Mouse (Mus musculus) brain, embryonic 14.5 days (tissue): ENCODE data around the gene Arhgef3. TPM values are rescaled to one million over a fixed set of nuclear protein-coding genes. Genes with fewer than 3 reads are reported as not detected.

Experiments used
- DNase-seq: peaks from one replicate; pipeline ENCODE4 v3.0.0-alpha.2; 2011; ENCODE audit warnings: low read depth
- CTCF ChIP-seq: fragments of 200-500 bp; IDR thresholded peaks from 2 replicates; pipeline ENCODE4 v1.5.1; 2012; ENCODE audit warnings: inconsistent platforms, mild to moderate bottlenecking, moderate library complexity, borderline replicate concordance; ENCODE audit not compliant: insufficient read depth, insufficient read length; ENCODE audit errors: extremely low read depth
- POLR2A ChIP-seq: fragments of 200-500 bp; IDR thresholded peaks from 2 replicates; pipeline ENCODE4 v1.6.1; 2012; ENCODE audit warnings: mild to moderate bottlenecking, inconsistent platforms, borderline replicate concordance; ENCODE audit not compliant: poor library complexity, insufficient read depth, insufficient read length, severe bottlenecking; ENCODE audit errors: extremely low read depth
- polyA plus RNA-seq: library from polyadenylated mRNA; depleted of rRNA; stranded (reverse); fragments of >200 nt; gene quantifications from 2 replicates; pipeline ENCODE4 v1.2.3, GENCODE M21; 2012; rRNA removed

Arhgef3 gene
- 2.5 and 4.9 TPM in 2 replicates for polyA plus RNA-seq

DNA sequence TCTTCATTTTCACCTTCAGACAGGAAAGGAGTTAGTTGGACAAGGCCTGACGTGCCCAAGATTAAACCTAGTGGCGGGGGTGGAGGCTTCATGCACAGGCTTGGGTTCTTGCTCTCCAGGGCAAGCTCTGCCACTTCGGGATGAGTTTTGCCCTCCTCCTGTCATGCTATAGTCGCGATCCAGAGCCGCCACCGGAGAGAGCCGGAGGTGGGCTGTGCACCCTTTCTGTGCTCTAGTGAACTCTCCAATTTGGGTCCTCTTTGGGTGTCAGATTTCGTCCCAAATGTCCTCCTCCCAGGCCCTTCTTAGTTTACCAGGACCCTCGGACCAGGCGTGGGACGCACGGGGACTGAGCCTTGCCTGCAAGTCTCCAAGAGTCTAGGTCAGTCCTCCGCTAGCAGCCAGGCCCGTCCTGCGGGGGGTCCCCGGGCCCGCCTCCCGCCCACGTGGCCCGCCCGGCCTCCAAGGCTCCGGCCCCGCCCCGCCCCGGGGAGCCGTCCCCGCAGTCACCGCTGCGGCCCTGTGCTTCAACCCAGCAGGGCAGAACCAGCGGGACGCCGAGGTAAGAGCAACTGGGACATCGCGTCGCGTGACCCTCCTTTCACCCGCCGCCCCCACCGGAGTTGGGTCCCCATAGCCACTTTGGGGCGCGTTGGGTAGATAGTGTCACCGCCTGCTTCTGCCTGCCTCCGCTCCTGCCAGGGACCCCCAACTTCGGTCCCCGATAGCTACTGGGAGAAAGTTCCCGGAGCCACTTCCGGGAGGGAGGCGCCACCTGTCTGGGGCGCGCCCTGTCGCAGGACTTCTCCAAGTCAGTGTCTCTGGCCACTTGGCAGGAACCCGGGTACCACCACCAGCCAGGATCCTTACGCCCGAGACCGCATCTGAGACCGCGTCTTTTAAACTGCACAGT lies at the start of gene Arhgef3:
Gene Arhgef3 (plus strand): TSS at position 538 of the 913 bp plus-strand sequence.
- DNase-seq, result peak; percentile 43
- TF ChIP-seq POLR2A (no peak), CTCF (no peak)

- TF ChIP-seq POLR2A (no peak), CTCF (no peak)
- DNase-seq, result peak; percentile 73
Measured at GRCm38 (mm10) chr14:27066171-27066929, 48.3 kb upstream of the Arhgef3 start.

DNA sequence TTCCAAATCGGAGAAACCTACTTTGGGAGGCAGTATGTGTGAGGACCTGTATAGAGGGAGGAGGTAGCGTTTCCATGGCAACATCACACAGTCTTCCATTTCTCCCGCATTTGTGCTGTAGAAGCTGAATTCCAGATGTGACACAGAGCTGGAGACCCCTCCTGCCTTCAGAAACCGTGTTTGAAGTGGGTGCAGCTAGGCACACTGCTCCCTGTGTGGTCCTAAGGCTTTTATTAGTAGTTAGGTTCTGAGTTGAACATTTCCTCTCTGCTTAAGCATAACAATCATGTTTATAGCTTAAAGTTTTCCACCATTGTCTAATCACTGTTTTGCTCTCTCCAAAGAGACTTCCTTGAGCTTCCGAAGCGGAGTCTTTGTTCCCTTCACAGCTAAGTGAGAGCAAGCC lies 46.8 kb upstream of the Arhgef3 start:
- TF ChIP-seq CTCF (no peak), POLR2A (no peak)
- peak; percentile 82 for DNase-seq

GRCm38 (mm10) chr14:27069434-27070097 lies 45.1 kb upstream of the Arhgef3 start:
- peak; percentile 54 for DNase-seq
- TF ChIP-seq POLR2A, result no peak
- TF ChIP-seq CTCF, result no peak

- TF ChIP-seq CTCF (no peak), POLR2A (no peak)
- DNase-seq, result no peak
Measured at GRCm38 (mm10) chr14:27070128-27070527, 44.6 kb upstream of the Arhgef3 start.

DNA sequence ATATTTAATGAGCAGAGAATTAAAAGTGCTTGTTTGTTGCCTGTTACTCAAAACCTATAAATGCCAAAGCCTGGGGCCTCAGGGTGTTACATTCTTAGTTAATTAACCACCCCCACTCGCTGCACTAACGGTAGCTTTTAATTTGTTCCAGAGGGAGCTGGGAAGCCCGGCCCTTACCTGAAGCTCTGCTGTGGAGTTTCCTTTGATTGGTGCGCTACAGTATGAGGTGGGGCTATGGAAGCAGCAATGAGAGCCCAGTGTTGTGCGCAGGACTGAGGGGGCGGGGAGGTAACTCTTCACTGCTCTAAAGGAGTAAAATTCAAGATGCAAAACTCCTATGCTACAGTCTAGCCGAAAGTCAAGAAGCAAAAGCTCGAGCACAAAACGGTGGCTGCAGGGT lies 43.9 kb upstream of the Arhgef3 start:
- TF ChIP-seq POLR2A (no peak), CTCF (no peak)
- peak; percentile 59 for DNase-seq

GRCm38 (mm10) chr14:27071985-27072384 lies 42.7 kb upstream of the Arhgef3 start:
- TF ChIP-seq CTCF (no peak), POLR2A (no peak)
- DNase-seq, result no peak

GRCm38 (mm10) chr14:27075084-27075483 lies 39.6 kb upstream of the Arhgef3 start:
- DNase-seq, result no peak
- TF ChIP-seq CTCF, result no peak
- TF ChIP-seq POLR2A, result no peak

DNA sequence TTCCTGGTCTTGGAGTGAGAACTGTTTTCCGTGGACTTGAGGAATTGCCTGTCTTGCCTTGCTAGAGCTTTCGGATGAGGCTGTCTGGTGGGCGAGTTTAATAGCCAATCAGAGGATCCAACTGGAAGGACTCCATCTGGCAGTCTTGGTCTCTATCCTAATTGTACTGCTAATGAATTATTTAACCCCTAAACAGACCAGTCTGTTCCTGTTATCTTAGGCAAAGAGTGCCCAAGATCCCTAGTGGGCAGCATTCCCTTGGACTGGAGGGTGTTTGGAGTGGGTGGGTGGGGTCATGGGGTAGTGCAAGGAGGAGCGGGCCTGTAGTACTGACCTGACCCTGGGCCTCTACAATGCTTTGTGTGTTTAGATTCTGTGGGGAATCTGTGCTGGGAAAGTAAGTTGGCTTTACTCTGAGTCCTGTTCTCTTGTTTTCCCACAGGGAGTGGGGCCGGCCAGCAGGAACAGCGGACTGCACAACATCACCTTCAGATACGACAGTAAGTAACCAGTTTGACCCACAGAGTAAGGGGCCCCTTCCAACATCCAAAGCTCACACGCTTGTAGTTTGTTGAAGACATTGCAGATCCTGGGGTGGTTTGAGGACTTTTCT lies 38.7 kb upstream of the Arhgef3 start:
- DNase-seq, result peak; percentile 84
- TF ChIP-seq CTCF, result no peak
- TF ChIP-seq POLR2A, result no peak

- DNase-seq, result no peak
- TF ChIP-seq POLR2A, result no peak
- no peak for TF ChIP-seq CTCF
Measured at GRCm38 (mm10) chr14:27076522-27076920, 38.2 kb upstream of the Arhgef3 start.

DNA sequence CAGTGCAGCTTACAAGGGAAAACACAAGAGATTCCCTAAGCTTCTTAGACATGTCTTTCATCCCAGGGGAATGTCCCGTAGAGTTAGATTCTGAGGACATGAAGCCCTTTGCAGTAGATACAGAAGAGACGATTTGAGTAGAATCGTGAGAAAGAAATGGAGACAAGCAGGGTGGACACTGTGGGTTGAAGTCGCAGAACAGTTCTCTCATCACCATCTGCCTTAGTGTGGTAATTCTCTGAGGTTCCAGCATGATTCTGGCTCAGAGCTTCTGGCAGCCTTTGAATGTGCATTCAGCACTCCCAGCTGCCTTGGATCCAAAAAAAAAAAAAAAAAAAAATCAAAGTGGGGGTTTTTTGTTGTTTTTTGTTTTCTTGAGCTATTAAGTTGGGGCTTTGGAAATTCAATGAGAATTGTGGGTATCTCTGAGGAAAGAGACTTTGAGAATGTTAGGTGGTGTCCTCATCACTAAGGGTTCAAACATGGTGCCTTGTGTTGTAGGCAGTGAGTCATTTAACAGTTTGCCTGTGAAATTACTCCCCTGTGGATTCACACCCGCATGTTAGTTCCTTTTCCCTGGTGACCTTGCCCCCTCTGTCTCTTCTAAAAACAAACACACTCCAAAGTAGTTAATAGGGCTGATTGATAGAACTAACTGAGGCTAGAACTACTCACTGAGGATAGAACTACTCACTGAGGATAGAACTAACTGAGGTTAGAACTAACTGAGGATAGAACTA lies 33.0 kb upstream of the Arhgef3 start:
- no peak for DNase-seq
- TF ChIP-seq POLR2A, result no peak
- TF ChIP-seq CTCF, result no peak
